Mouse (Mus musculus): ENCODE measurements at regions not wholly inside any gene's neighbourhood (a gene's known extent, or its start where the extent isn't known, plus 50 kb on each side); places are given as distances from the start of the nearest gene placed in this dataset.

DNA sequence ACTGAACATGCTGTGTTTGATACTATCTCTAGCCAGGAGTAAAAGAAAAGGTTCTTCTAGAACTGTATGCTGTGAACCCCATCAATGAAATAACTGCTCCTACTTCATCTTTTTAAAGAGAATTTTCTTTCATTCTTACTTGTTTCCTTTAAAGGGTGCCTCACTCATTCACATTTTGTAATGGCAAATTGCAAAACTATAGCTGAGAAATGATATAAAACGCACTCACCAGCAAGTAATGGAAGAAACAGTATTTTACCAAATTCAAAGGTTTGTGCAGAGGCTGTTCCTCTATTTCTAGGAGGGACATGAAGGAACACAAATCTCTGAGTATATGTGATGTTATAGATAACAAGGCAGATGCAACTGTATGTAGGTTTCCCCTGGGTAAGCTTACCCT lies 183.4 kb downstream of the Gm11146 start:
- H3K4me2 ChIP-seq (ENCODE audit: low read length) = no peak overlapping the region
- H3K27ac ChIP-seq (ENCODE audit: low read depth) = no peak overlapping the region
- WGBS = 97% methylated on average over 1 of the region's 1 CpGs
- H3K9ac ChIP-seq (ENCODE audit: low read length) = no peak overlapping the region
- no peaks in the 10 kb centered on the region for H3K9me3 ChIP-seq (ENCODE audit: control insufficient read depth, low read length)
- ATAC-seq (replicated peaks; ENCODE audit: low FRiP score, low TSS enrichment, low read depth) (no peak), DNase-seq (ENCODE audit: low spot score) (no peak)
- H3K4me1 ChIP-seq (replicated peaks; ENCODE audit: control insufficient read depth, insufficient read depth, low read length) = peaks cover 11% of the 10 kb centered on the region
- no peak overlapping the region for H3K4me3 ChIP-seq (ENCODE audit: low read depth, low read length)
- H3K27me3 ChIP-seq (replicated peaks; ENCODE audit: control insufficient read depth, insufficient read depth, low read length) = no peaks in the 10 kb centered on the region
- no peaks in the 10 kb centered on the region for H3K36me3 ChIP-seq (ENCODE audit: control insufficient read depth, insufficient read depth, low read length)

DNA sequence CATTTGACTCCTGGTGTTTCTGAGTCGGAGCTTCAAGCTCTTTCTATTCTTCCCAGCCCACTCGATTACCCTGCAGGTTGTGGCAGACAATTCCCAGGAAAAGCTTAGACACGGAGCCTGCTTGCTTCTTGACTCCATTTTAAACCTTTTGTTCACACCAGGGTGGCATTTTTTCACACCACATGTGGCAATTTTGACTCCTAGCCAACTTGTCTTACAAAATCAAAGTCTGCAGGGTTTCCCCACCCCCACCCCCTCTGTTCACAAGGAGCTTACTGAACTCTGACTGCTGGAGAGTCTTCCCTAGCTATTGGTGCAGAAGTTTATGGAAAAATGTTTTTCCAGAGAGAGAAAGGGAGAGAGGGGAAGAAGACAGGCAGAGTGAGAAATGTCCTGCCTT lies 184.1 kb downstream of the Gm11146 start:
- Histone ChIP-seq H3K4me3 (ENCODE audit: low read depth, low read length) (no peak overlapping the region), H3K9ac (ENCODE audit: low read length) (no peak overlapping the region), H3K27me3 (replicated peaks; ENCODE audit: control insufficient read depth, insufficient read depth, low read length) (no peaks in the 10 kb centered on the region), H3K9me3 (ENCODE audit: control insufficient read depth, low read length) (no peaks in the 10 kb centered on the region), H3K27ac (ENCODE audit: low read depth) (no peak overlapping the region), H3K36me3 (ENCODE audit: control insufficient read depth, insufficient read depth, low read length) (no peaks in the 10 kb centered on the region), H3K4me2 (ENCODE audit: low read length) (no peak overlapping the region), H3K4me1 (replicated peaks; ENCODE audit: control insufficient read depth, insufficient read depth, low read length) (peaks cover 11% of the 10 kb centered on the region)
- no peak for DNase-seq (ENCODE audit: low spot score)
- WGBS = 24% methylated on average over 3 of the region's 3 CpGs
- no peak for ATAC-seq (replicated peaks; ENCODE audit: low FRiP score, low TSS enrichment, low read depth)

DNA sequence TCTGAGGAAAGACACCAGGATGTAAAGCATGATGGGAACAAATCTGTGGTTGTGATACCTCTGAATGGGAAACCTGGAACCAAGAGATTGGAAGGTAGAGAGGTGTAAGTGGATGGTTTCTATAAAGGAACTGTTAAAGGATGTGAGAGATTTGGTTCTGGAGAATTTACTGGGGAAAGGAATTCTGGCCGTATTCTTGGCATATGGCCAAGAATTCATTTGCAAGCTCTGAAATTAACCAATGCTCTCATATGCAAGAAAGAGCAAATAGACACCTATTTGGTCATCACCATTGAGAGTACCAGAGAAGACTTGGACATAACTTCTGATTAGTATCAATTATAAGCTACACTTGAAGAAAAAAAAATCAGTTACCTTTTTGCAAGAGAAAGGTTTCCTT lies 187.3 kb downstream of the Gm11146 start:
- no peaks in the 10 kb centered on the region for H3K27me3 ChIP-seq (replicated peaks; ENCODE audit: control insufficient read depth, insufficient read depth, low read length)
- DNase-seq (ENCODE audit: low spot score) = no peak
- no peaks in the 10 kb centered on the region for H3K9me3 ChIP-seq (ENCODE audit: control insufficient read depth, low read length)
- no peak overlapping the region for H3K4me2 ChIP-seq (ENCODE audit: low read length)
- ATAC-seq (replicated peaks; ENCODE audit: low FRiP score, low TSS enrichment, low read depth) = no peak
- no peaks in the 10 kb centered on the region for H3K36me3 ChIP-seq (ENCODE audit: control insufficient read depth, insufficient read depth, low read length)
- no peak overlapping the region for H3K9ac ChIP-seq (ENCODE audit: low read length)
- peaks cover 3% of the 10 kb centered on the region; the same call in 1 of the 2 replicates for H3K4me1 ChIP-seq (replicated peaks; ENCODE audit: control insufficient read depth, insufficient read depth, low read length)
- no peak overlapping the region for H3K4me3 ChIP-seq (ENCODE audit: low read depth, low read length)
- H3K27ac ChIP-seq (ENCODE audit: low read depth) = no peak overlapping the region
- 43% methylated on average over 1 of the region's 1 CpGs for WGBS

DNA sequence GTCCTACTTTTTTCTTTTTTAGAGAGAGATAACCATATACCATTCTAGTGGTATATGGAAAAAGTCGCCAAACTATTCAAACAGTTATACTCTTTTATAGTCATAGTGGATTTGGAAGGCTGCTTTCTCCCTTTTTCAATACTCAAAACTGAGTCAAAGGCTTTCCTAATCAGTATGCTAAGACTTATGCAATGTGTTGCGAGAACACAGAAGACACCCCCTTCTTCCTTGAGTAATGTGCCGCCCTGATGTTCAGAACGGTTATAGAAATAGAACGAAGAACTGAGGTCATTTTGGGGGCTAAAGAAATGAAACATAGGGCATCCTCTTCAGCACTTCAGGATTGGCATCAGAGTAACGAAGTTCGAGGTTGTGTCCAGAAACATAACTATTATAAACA lies 192.7 kb downstream of the Gm11146 start:
- no peaks in the 10 kb centered on the region for H3K36me3 ChIP-seq (ENCODE audit: control insufficient read depth, insufficient read depth, low read length)
- 85% methylated on average over 7 of the region's 7 CpGs for WGBS
- ATAC-seq (replicated peaks; ENCODE audit: low FRiP score, low TSS enrichment, low read depth) (no peak), DNase-seq (ENCODE audit: low spot score) (no peak)
- H3K27me3 ChIP-seq (replicated peaks; ENCODE audit: control insufficient read depth, insufficient read depth, low read length) = no peaks in the 10 kb centered on the region
- no peak overlapping the region for H3K27ac ChIP-seq (ENCODE audit: low read depth)
- H3K4me3 ChIP-seq (ENCODE audit: low read depth, low read length) = no peak overlapping the region
- H3K4me1 ChIP-seq (replicated peaks; ENCODE audit: control insufficient read depth, insufficient read depth, low read length) = 0 out of 2 replicates have a peak, but pooled peaks cover 3% of the 10 kb centered on the region
- no peak overlapping the region for H3K9ac ChIP-seq (ENCODE audit: low read length)
- H3K9me3 ChIP-seq (ENCODE audit: control insufficient read depth, low read length) = no peaks in the 10 kb centered on the region
- no peak overlapping the region for H3K4me2 ChIP-seq (ENCODE audit: low read length)

DNA sequence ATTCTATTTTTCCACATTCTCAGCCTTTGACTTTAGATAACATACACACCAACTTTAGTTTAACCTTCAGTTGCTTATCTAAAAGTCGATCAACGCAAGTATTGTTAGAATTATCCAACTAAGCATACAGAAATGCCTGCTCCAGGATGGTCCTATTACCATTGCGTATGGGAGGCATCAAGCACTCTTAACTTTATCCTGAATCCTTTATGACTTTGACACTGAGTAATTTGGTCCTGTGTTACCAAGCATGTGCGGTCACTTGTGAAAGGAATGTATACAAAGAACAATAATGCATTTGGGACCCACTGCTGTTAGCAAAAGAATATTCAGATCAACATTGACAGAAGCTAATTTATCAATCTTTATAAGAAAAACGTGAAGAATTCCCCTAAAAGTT lies 194.9 kb downstream of the Gm11146 start:
- Histone ChIP-seq H3K4me2 (ENCODE audit: low read length) (no peak overlapping the region), H3K27ac (ENCODE audit: low read depth) (no peak overlapping the region), H3K4me3 (ENCODE audit: low read depth, low read length) (no peak overlapping the region), H3K27me3 (replicated peaks; ENCODE audit: control insufficient read depth, insufficient read depth, low read length) (no peaks in the 10 kb centered on the region), H3K4me1 (replicated peaks; ENCODE audit: control insufficient read depth, insufficient read depth, low read length) (0 out of 2 replicates have a peak, but pooled peaks cover 3% of the 10 kb centered on the region), H3K9ac (ENCODE audit: low read length) (no peak overlapping the region), H3K9me3 (ENCODE audit: control insufficient read depth, low read length) (no peaks in the 10 kb centered on the region), H3K36me3 (ENCODE audit: control insufficient read depth, insufficient read depth, low read length) (no peaks in the 10 kb centered on the region)
- ATAC-seq (replicated peaks; ENCODE audit: low FRiP score, low TSS enrichment, low read depth) (no peak), DNase-seq (ENCODE audit: low spot score) (no peak)
- WGBS = 84% methylated on average over 5 of the region's 5 CpGs

DNA sequence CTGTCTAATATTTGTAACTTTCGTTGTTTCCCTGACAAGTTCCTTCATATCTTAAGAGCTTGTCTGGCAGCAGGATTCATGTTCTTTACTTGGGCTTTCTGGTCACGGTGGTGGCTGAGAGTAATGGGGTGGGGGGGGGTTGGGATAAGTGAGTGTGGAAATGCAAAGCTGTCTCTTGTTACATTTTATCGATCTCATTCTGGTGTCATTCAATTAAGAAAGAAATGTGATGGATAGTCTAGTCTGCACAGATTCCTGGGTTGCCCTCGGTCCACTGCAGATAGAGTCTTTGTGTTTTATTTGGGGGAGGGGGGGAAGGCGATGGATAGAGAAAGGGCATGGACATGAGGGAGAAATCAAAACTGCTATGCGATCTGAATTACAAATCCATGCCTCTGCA lies 196.0 kb downstream of the Gm11146 start:
- no peak overlapping the region for H3K9ac ChIP-seq (ENCODE audit: low read length)
- H3K4me1 ChIP-seq (replicated peaks; ENCODE audit: control insufficient read depth, insufficient read depth, low read length) = peaks cover 8% of the 10 kb centered on the region; the same call in 1 of the 2 replicates
- WGBS = 62% methylated on average over 6 of the region's 6 CpGs
- no peak for ATAC-seq (replicated peaks; ENCODE audit: low FRiP score, low TSS enrichment, low read depth)
- H3K4me2 ChIP-seq (ENCODE audit: low read length) = no peak overlapping the region
- no peak for DNase-seq (ENCODE audit: low spot score)
- H3K9me3 ChIP-seq (ENCODE audit: control insufficient read depth, low read length) = no peaks in the 10 kb centered on the region
- no peaks in the 10 kb centered on the region for H3K36me3 ChIP-seq (ENCODE audit: control insufficient read depth, insufficient read depth, low read length)
- H3K27me3 ChIP-seq (replicated peaks; ENCODE audit: control insufficient read depth, insufficient read depth, low read length) = no peaks in the 10 kb centered on the region
- no peak overlapping the region for H3K27ac ChIP-seq (ENCODE audit: low read depth)
- no peak overlapping the region for H3K4me3 ChIP-seq (ENCODE audit: low read depth, low read length)

DNA sequence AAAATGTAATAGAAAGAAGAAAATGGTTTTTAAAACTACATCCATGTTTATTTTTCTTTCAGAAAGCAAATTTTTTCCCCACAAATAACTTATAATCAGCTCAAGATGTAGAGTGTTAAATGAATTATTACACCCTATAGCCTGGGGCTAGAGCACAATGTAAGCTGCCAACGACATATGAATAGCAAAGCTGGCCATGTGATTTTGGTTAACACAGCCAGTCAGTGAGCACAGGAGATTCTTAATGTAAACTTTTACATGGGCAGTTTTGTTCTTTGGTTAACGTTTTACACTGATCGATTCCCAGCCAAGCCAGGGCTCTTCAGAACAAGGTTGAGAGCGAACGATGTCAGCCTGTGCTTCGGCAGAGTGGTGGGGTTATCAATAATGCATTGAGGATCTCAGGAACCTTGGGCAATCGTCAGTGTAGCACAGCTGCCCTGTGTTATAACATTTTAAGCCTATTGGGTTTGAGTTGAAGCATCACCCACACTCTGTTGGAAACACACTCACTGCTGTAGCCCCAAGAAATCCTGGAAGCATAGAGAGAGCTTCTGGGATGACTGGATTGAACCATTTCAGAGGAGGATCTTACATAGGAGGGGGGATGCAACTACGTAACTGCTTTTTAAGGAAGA lies 196.6 kb downstream of the Gm11146 start:
- no peaks in the 10 kb centered on the region for H3K9me3 ChIP-seq (ENCODE audit: control insufficient read depth, low read length)
- no peak overlapping the region for H3K27ac ChIP-seq (ENCODE audit: low read depth)
- 65% methylated on average over 8 of the region's 8 CpGs for WGBS
- ATAC-seq (replicated peaks; ENCODE audit: low FRiP score, low TSS enrichment, low read depth) (no peak), DNase-seq (ENCODE audit: low spot score) (no peak)
- H3K36me3 ChIP-seq (ENCODE audit: control insufficient read depth, insufficient read depth, low read length) = no peaks in the 10 kb centered on the region
- no peaks in the 10 kb centered on the region for H3K27me3 ChIP-seq (replicated peaks; ENCODE audit: control insufficient read depth, insufficient read depth, low read length)
- peaks cover 9% of the 10 kb centered on the region for H3K4me1 ChIP-seq (replicated peaks; ENCODE audit: control insufficient read depth, insufficient read depth, low read length)
- no peak overlapping the region for H3K9ac ChIP-seq (ENCODE audit: low read length)
- no peak overlapping the region for H3K4me2 ChIP-seq (ENCODE audit: low read length)
- H3K4me3 ChIP-seq (ENCODE audit: low read depth, low read length) = no peak overlapping the region

DNA sequence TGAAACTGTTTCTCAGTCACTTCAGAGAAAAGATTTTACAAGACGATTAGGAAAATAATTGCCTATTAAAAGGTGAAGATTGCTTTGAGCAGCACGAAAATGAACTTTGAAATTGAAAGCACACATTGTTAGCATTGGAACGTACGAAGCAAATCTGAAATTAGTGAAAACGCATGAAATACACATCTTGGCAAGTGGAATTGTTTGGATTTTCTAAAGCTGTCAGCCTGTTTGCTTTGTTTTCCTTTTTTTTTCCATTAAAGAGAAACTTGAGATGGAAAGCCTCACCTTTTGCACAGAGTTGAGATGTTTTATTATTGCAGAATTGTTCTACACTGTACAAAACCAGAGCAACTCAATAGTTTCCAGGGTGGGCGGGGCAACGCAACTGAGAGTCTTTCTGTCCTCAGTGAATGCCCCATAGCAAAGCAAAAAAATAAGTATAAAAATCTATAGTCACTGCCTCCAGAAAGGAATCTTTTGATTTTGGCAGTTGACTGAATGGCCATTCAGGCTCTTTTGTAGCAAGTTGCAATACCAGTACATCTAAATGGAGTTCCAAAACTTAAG lies 199.1 kb downstream of the Gm11146 start:
- no peak overlapping the region for H3K27ac ChIP-seq (ENCODE audit: low read depth)
- no peak overlapping the region for H3K4me3 ChIP-seq (ENCODE audit: low read depth, low read length)
- 85% methylated on average over 7 of the region's 7 CpGs for WGBS
- no peak overlapping the region for H3K4me2 ChIP-seq (ENCODE audit: low read length)
- ATAC-seq (replicated peaks; ENCODE audit: low FRiP score, low TSS enrichment, low read depth) = no peak
- H3K9ac ChIP-seq (ENCODE audit: low read length) = no peak overlapping the region
- no peak for DNase-seq (ENCODE audit: low spot score)
- no peaks in the 10 kb centered on the region for H3K9me3 ChIP-seq (ENCODE audit: control insufficient read depth, low read length)
- no peaks in the 10 kb centered on the region for H3K27me3 ChIP-seq (replicated peaks; ENCODE audit: control insufficient read depth, insufficient read depth, low read length)
- peaks cover 9% of the 10 kb centered on the region for H3K4me1 ChIP-seq (replicated peaks; ENCODE audit: control insufficient read depth, insufficient read depth, low read length)
- no peaks in the 10 kb centered on the region for H3K36me3 ChIP-seq (ENCODE audit: control insufficient read depth, insufficient read depth, low read length)

All from intestine, embryonic 14.5 days (tissue).